In genomic region chr1:171239992-171240744, GRCm38 (mm10) we compare ENCODE assay signal across 12 mouse cellular contexts. TPM values are rescaled to one million over a fixed set of nuclear protein-coding genes. Genes with fewer than 3 reads are reported as not detected.
DNase-seq lines count a peak whose midpoint lies in the region; ATAC-seq lines count a peak whose summit lies in the region.
"Had no signal": no experiment of that assay in that cellular context is flagged by ENCODE, and none has a peak within 500 bp of the region (broad histone marks: within the 10 kb centered on the region; RNA-seq: fewer than 3 reads in every experiment).

No protein-coding gene starts in this region.

- no peaks in the 10 kb centered on the region for H3K9me3 ChIP-seq in liver, embryonic 12.5 days (replicated peaks)
- H3K9me3 ChIP-seq in liver, embryonic 11.5 days (ENCODE audit: control insufficient read depth, low read length), result no peaks in the 10 kb centered on the region
- H3K9me3 ChIP-seq in hindbrain, embryonic 13.5 days, result no peaks in the 10 kb centered on the region
- H3K9me3 ChIP-seq: forebrain, embryonic 12.5 days had no signal

- H3K4me3 ChIP-seq in liver, embryonic 12.5 days, result no peak overlapping the region
- H3K4me3 ChIP-seq in liver, embryonic 11.5 days (ENCODE audit: low read depth, low read length), result no peak overlapping the region
- no peak overlapping the region for H3K4me3 ChIP-seq in hindbrain, embryonic 13.5 days
- H3K4me3 ChIP-seq: forebrain, embryonic 12.5 days had no signal

- H3K27ac ChIP-seq in liver, embryonic 12.5 days, result no peak overlapping the region
- no peak overlapping the region for H3K27ac ChIP-seq in liver, embryonic 11.5 days (ENCODE audit: low read depth, low read length)
- no peak overlapping the region for H3K27ac ChIP-seq in hindbrain, embryonic 13.5 days
- H3K27ac ChIP-seq: forebrain, embryonic 12.5 days had no signal

- peak; percentile 83 to 92 for DNase-seq in adrenal gland, adult (ENCODE audit: inconsistent age in 2 of 2, low spot score in 1 of 2)
- no peak for DNase-seq in adrenal gland, postnatal 25 days
- no peak for DNase-seq in liver, embryonic 11.5 days (ENCODE audit: low spot score)
- DNase-seq in kidney, adult 9 months, result peak; percentile 62
- DNase-seq in lung, postnatal 36 days, result peak; percentile 73
- no peak for DNase-seq in left cerebral cortex, adult 18-20 months (ENCODE audit: low spot score in 2 of 2)
- DNase-seq: right cerebral cortex, postnatal 4 days; thymus, adult 18-20 months had no signal

- H3K9ac ChIP-seq in liver, embryonic 12.5 days, result 0 out of 2 replicates have a peak overlapping the region, but pooled peaks have one; percentile 5
- no peak overlapping the region for H3K9ac ChIP-seq in liver, embryonic 11.5 days (ENCODE audit: low read depth, low read length)
- no peak overlapping the region for H3K9ac ChIP-seq in hindbrain, embryonic 13.5 days
- H3K9ac ChIP-seq: forebrain, embryonic 12.5 days had no signal

- WGBS in liver, embryonic 12.5 days (ENCODE audit: insufficient replicate concordance), result 75% methylated on average over 15 of the region's 15 CpGs
- 84% methylated on average over 15 of the region's 15 CpGs for WGBS in liver, embryonic 11.5 days
- WGBS in hindbrain, embryonic 13.5 days, result 74% methylated on average over 15 of the region's 15 CpGs

- no peaks in the 10 kb centered on the region for H3K27me3 ChIP-seq in liver, embryonic 12.5 days (replicated peaks)
- H3K27me3 ChIP-seq in liver, embryonic 11.5 days (replicated peaks; ENCODE audit: control insufficient read depth, insufficient read depth, low read length), result no peaks in the 10 kb centered on the region
- no peaks in the 10 kb centered on the region for H3K27me3 ChIP-seq in hindbrain, embryonic 13.5 days
- H3K27me3 ChIP-seq: forebrain, embryonic 12.5 days had no signal

- peaks cover 29% of the 10 kb centered on the region for H3K4me1 ChIP-seq in liver, embryonic 12.5 days
- H3K4me1 ChIP-seq in liver, embryonic 11.5 days (replicated peaks; ENCODE audit: control insufficient read depth, insufficient read depth, low read length), result no peaks in the 10 kb centered on the region; the same call in 1 of the 2 replicates
- 0 out of 2 replicates have a peak, but pooled peaks cover 3% of the 10 kb centered on the region for H3K4me1 ChIP-seq in hindbrain, embryonic 13.5 days (replicated peaks)
- H3K4me1 ChIP-seq: forebrain, embryonic 12.5 days had no signal

- peaks cover 98% of the 10 kb centered on the region for H3K36me3 ChIP-seq in liver, embryonic 12.5 days
- peaks cover 63% of the 10 kb centered on the region for H3K36me3 ChIP-seq in liver, embryonic 11.5 days (ENCODE audit: control insufficient read depth, insufficient read depth, low read length)
- H3K36me3 ChIP-seq in hindbrain, embryonic 13.5 days, result peaks cover 92% of the 10 kb centered on the region

- no peak for ATAC-seq in liver, embryonic 12.5 days
- ATAC-seq in liver, embryonic 11.5 days (replicated peaks; ENCODE audit: low FRiP score), result no peak
- no peak for ATAC-seq in hindbrain, embryonic 13.5 days (ENCODE audit: low FRiP score)
- ATAC-seq: intestine, embryonic 16.5 days had no signal

- H3K4me2 ChIP-seq in liver, embryonic 12.5 days, result no peak overlapping the region
- no peak overlapping the region for H3K4me2 ChIP-seq in liver, embryonic 11.5 days
- no peak overlapping the region for H3K4me2 ChIP-seq in hindbrain, embryonic 13.5 days
- H3K4me2 ChIP-seq: forebrain, embryonic 12.5 days had no signal

RNA-seq across cellular contexts. Expression of gene Fcer1g, which starts 6.0 kb away (rescaled TPM):
- 11.1 and 13.7 TPM in 2 replicates for total RNA-seq in adrenal gland, postnatal 25 days (2021)
- polyA plus RNA-seq in liver, embryonic 12.5 days (2016; fragmentation: Nextera tagmentation; extraction: Ambion mirVana), result 55.8 and 60.7 TPM in 2 replicates
- 70.9 and 83.6 TPM in 2 replicates for polyA plus RNA-seq in liver, embryonic 11.5 days (2014; fragmentation: Nextera tagmentation; extraction: Ambion mirVana)
- polyA plus RNA-seq in hindbrain, embryonic 13.5 days (2015; fragmentation: Nextera tagmentation; extraction: Ambion mirVana), result 29.4 and 33.8 TPM in 2 replicates
- total RNA-seq in left cerebral cortex, adult 18-20 months (2021), result 10 to 100 TPM; 13.7 to 14.7 TPM

RNA-seq across cellular contexts. Expression of gene Adamts4, which starts 10.1 kb away (rescaled TPM):
- total RNA-seq in adrenal gland, postnatal 25 days (2021), result 0.62 and 0.67 TPM in 2 replicates
- 0.61 and 0.72 TPM in 2 replicates for polyA plus RNA-seq in liver, embryonic 12.5 days (2016; fragmentation: Nextera tagmentation; extraction: Ambion mirVana)
- polyA plus RNA-seq in liver, embryonic 11.5 days (2014; fragmentation: Nextera tagmentation; extraction: Ambion mirVana), result 1.6 and 2.0 TPM in 2 replicates
- 4.9 and 5.0 TPM in 2 replicates for polyA plus RNA-seq in hindbrain, embryonic 13.5 days (2015; fragmentation: Nextera tagmentation; extraction: Ambion mirVana)
- 1 to 10 TPM; 5.9 to 8.9 TPM for total RNA-seq in left cerebral cortex, adult 18-20 months (2021)

RNA-seq across cellular contexts. Expression of gene Ndufs2, which starts 11.0 kb away (rescaled TPM):
- 565 and 662 TPM in 2 replicates for total RNA-seq in adrenal gland, postnatal 25 days (2021)
- 160 and 167 TPM in 2 replicates for polyA plus RNA-seq in liver, embryonic 12.5 days (2016; fragmentation: Nextera tagmentation; extraction: Ambion mirVana)
- 256 and 262 TPM in 2 replicates for polyA plus RNA-seq in liver, embryonic 11.5 days (2014; fragmentation: Nextera tagmentation; extraction: Ambion mirVana)
- polyA plus RNA-seq in hindbrain, embryonic 13.5 days (2015; fragmentation: Nextera tagmentation; extraction: Ambion mirVana), result 222 and 228 TPM in 2 replicates
- total RNA-seq in left cerebral cortex, adult 18-20 months (2021), result 100 to 1,000 TPM; 280 to 286 TPM

RNA-seq across cellular contexts. Expression of gene Apoa2, which starts 15.3 kb away (rescaled TPM):
- 2.1 and 105 TPM in 2 replicates for total RNA-seq in adrenal gland, postnatal 25 days (2021)
- 2,516 and 2,642 TPM in 2 replicates for polyA plus RNA-seq in liver, embryonic 12.5 days (2016; fragmentation: Nextera tagmentation; extraction: Ambion mirVana)
- 2,189 and 2,339 TPM in 2 replicates for polyA plus RNA-seq in liver, embryonic 11.5 days (2014; fragmentation: Nextera tagmentation; extraction: Ambion mirVana)
- polyA plus RNA-seq in hindbrain, embryonic 13.5 days (2015; fragmentation: Nextera tagmentation; extraction: Ambion mirVana), result 4.4 and 6.0 TPM in 2 replicates
- 1 to 10 TPM; 1.8 to 3.1 TPM for total RNA-seq in left cerebral cortex, adult 18-20 months (2021)

RNA-seq across cellular contexts. Expression of gene Tomm40l, which starts 17.9 kb away (rescaled TPM):
- total RNA-seq in adrenal gland, postnatal 25 days (2021), result 32.9 and 43.7 TPM in 2 replicates
- 20.7 and 21.9 TPM in 2 replicates for polyA plus RNA-seq in liver, embryonic 12.5 days (2016; fragmentation: Nextera tagmentation; extraction: Ambion mirVana)
- polyA plus RNA-seq in liver, embryonic 11.5 days (2014; fragmentation: Nextera tagmentation; extraction: Ambion mirVana), result 32.3 and 32.4 TPM in 2 replicates
- polyA plus RNA-seq in hindbrain, embryonic 13.5 days (2015; fragmentation: Nextera tagmentation; extraction: Ambion mirVana), result 35.4 and 42.4 TPM in 2 replicates
- 10 to 100 TPM; 84.2 to 90.5 TPM for total RNA-seq in left cerebral cortex, adult 18-20 months (2021)

Comparison
In these comparisons a context has a peak if more than half of its experiments do, and no peak if none do; other contexts are left out.
1. DNase-seq: peak in adrenal gland, adult (2 of 2), kidney, adult 9 months (single experiment) and lung, postnatal 36 days (single experiment); none in adrenal gland, postnatal 25 days (single experiment), liver, embryonic 11.5 days (single experiment) and left cerebral cortex, adult 18-20 months (0 of 2).